Mouse (Mus musculus) kidney, adult 2 months (tissue): Measurements from ENCODE around the gene Gpr21. TPM values are rescaled to one million over a fixed set of nuclear protein-coding genes. Genes with fewer than 3 reads are reported as not detected.

ENCODE experiments used
- DNase-seq: peaks from one replicate; pipeline ENCODE4 v3.0.0; 2021
- H3K27ac ChIP-seq: fragments of 200-500 bp; 2 replicates; pipeline ENCODE4 v1.5.1; 2012; ENCODE audit warnings: low read depth, low read length, control low read depth, inconsistent platforms; ENCODE audit not compliant: insufficient read depth
- H3K27me3 ChIP-seq: fragments of 200-500 bp; replicated peaks from 2 replicates; pipeline ENCODE4 v1.6.1; 2012; ENCODE audit warnings: mild to moderate bottlenecking, moderate library complexity, low read length, inconsistent platforms; ENCODE audit not compliant: control insufficient read depth, insufficient read depth
- H3K36me3 ChIP-seq: fragments of 200-500 bp; 2 replicates; pipeline ENCODE4 v1.6.1; 2012; ENCODE audit warnings: mild to moderate bottlenecking, moderate library complexity, low read length, inconsistent platforms; ENCODE audit not compliant: control insufficient read depth, insufficient read depth
- H3K4me1 ChIP-seq: fragments of 200-500 bp; 2 replicates; pipeline ENCODE4 v1.6.1; 2011; ENCODE audit warnings: low read length; ENCODE audit not compliant: control insufficient read depth, insufficient read depth
- H3K4me3 ChIP-seq: fragments of 200-500 bp; 2 replicates; pipeline ENCODE4 v1.5.1; 2011; ENCODE audit warnings: mild to moderate bottlenecking, low read depth, low read length, control low read depth; ENCODE audit not compliant: insufficient read depth
- CTCF ChIP-seq: fragments of 200-500 bp; conservative IDR thresholded peaks from 2 replicates; pipeline ENCODE4 v1.5.1; 2011; ENCODE audit warnings: low read depth, mild to moderate bottlenecking, control low read depth, low read length, moderate library complexity, mixed read lengths; ENCODE audit not compliant: insufficient read depth, insufficient read length
- POLR2A ChIP-seq: fragments of 200-500 bp; IDR thresholded peaks from one replicate; pipeline ENCODE4 v1.6.1; 2011; ENCODE audit warnings: low read depth, low read length, control low read depth
- WGBS: fragments of 180-500 bp; shearing (Covaris S2); methylation state at CpG from one replicate; pipeline ENCODE4 v1.1.7; 2018; 5-methylcytosine and 5-hydroxymethylcytosine counted together
- polyA plus RNA-seq: library from polyadenylated mRNA; depleted of rRNA; stranded (reverse); fragments of >200 nt; gene quantifications from 2 replicates; pipeline ENCODE4 v1.2.3, GENCODE M21; 2012

The Gpr21 gene
- polyA plus RNA-seq, 1 experiment = 0.20 TPM

- no peak for DNase-seq
- H3K27ac ChIP-seq = no peak overlapping the region
- no peaks in the 10 kb centered on the region; the same call in 1 of the 2 replicates for H3K36me3 ChIP-seq
- TF ChIP-seq POLR2A (no peak), CTCF (no peak)
- H3K27me3 ChIP-seq = no peaks in the 10 kb centered on the region
- H3K4me1 ChIP-seq = no peaks in the 10 kb centered on the region
- H3K4me3 ChIP-seq = no peak overlapping the region
- WGBS = 98% methylated on average over 2 of the region's 2 CpGs
Observed at GRCm38 (mm10) chr2:37529397-37529796, 13.3 kb downstream of the Gpr21 start.

GRCm38 (mm10) chr2:37530766-37531165 is 14.6 kb downstream of the Gpr21 start:
- Histone ChIP-seq H3K36me3 (no peaks in the 10 kb centered on the region; the same call in 1 of the 2 replicates), H3K27ac (no peak overlapping the region; the same call in 1 of the 2 replicates), H3K27me3 (no peaks in the 10 kb centered on the region), H3K4me1 (no peaks in the 10 kb centered on the region), H3K4me3 (no peak overlapping the region)
- TF ChIP-seq POLR2A (no peak), CTCF (no peak)
- DNase-seq = no peak
- 91% methylated on average over 1 of the region's 1 CpGs for WGBS

- H3K4me3 ChIP-seq = no peak overlapping the region
- no peak for DNase-seq
- H3K36me3 ChIP-seq = no peaks in the 10 kb centered on the region; the same call in 1 of the 2 replicates
- H3K4me1 ChIP-seq = no peaks in the 10 kb centered on the region
- no peak overlapping the region for H3K27ac ChIP-seq
- TF ChIP-seq CTCF (no peak), POLR2A (no peak)
- 83% methylated on average over 3 of the region's 3 CpGs for WGBS
- no peaks in the 10 kb centered on the region for H3K27me3 ChIP-seq
Observed at GRCm38 (mm10) chr2:37531639-37532038, 15.5 kb downstream of the Gpr21 start.

- H3K27ac ChIP-seq = no peak overlapping the region
- 89% methylated on average over 1 of the region's 1 CpGs for WGBS
- no peaks in the 10 kb centered on the region for H3K4me1 ChIP-seq
- DNase-seq = no peak
- peaks cover 9% of the 10 kb centered on the region for H3K36me3 ChIP-seq
- no peaks in the 10 kb centered on the region for H3K27me3 ChIP-seq
- TF ChIP-seq CTCF = no peak
- TF ChIP-seq POLR2A = no peak
- H3K4me3 ChIP-seq = no peak overlapping the region
Observed at GRCm38 (mm10) chr2:37549346-37550012, 33.3 kb downstream of the Gpr21 start.

GRCm38 (mm10) chr2:37556366-37556765 is 40.2 kb downstream of the Gpr21 start:
- WGBS = 80% methylated on average over 2 of the region's 2 CpGs
- TF ChIP-seq POLR2A (no peak), CTCF (no peak)
- H3K36me3 ChIP-seq = peaks cover 15% of the 10 kb centered on the region
- no peak overlapping the region for H3K4me3 ChIP-seq
- no peaks in the 10 kb centered on the region for H3K4me1 ChIP-seq
- H3K27me3 ChIP-seq = no peaks in the 10 kb centered on the region
- no peak for DNase-seq
- no peak overlapping the region for H3K27ac ChIP-seq

DNA sequence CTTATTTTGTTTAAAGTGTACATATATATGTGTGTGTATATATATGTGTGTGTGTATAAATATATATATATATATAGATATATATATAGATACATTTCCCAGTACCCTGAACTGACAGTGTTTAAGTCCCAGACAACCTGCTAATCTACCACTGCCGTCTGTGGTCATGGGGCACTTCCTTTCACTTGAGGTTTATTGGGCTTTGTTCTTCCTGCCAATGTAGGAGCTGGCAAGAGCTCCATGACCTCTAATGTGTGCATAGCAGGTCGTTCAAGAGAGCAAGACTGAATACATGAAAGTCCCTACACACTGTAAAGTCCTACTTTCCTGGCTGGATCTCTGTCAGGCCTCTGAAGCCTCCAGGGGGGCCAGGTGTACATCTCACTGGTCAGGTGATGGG is 49.4 kb downstream of the Gpr21 start:
- peaks cover 4% of the 10 kb centered on the region; the same call in 1 of the 2 replicates for H3K4me1 ChIP-seq
- peak; percentile 29 for DNase-seq
- no peaks in the 10 kb centered on the region for H3K27me3 ChIP-seq
- no peak overlapping the region for H3K4me3 ChIP-seq
- 16% methylated on average over 2 of the region's 2 CpGs for WGBS
- TF ChIP-seq POLR2A (no peak), CTCF (no peak)
- H3K27ac ChIP-seq = no peak overlapping the region
- H3K36me3 ChIP-seq = peaks cover 7% of the 10 kb centered on the region

GRCm38 (mm10) chr2:37566035-37566434 is 49.9 kb downstream of the Gpr21 start:
- Histone ChIP-seq H3K36me3 (peaks cover 7% of the 10 kb centered on the region), H3K27ac (no peak overlapping the region), H3K4me1 (peaks cover 5% of the 10 kb centered on the region; the same call in 1 of the 2 replicates), H3K27me3 (no peaks in the 10 kb centered on the region), H3K4me3 (no peak overlapping the region)
- WGBS = 60% methylated on average over 1 of the region's 1 CpGs
- no peak for DNase-seq
- no peak for TF ChIP-seq POLR2A
- TF ChIP-seq CTCF = no peak
